Mouse (Mus musculus) monocyte, adult 2 months (primary cell): ENCODE data around the gene Olfr466.

ENCODE experiments used
- DNase-seq, 2 experiments: peaks; one replicate each; pipeline ENCODE4 v3.0.0; 2022; ENCODE audit warnings: low spot score in 2 of 2, low read depth in 1 of 2

The Olfr466 gene

GRCm38 (mm10) chr13:65149940-65150339 is at the start of gene Olfr466:
Gene Olfr466 (plus strand): TSS chr13:65150240.
- DNase-seq, result no peak

GRCm38 (mm10) chr13:65100678-65101077 is 49.4 kb upstream of the Olfr466 start:
- DNase-seq, result no peak

GRCm38 (mm10) chr13:65101232-65101631 is 48.8 kb upstream of the Olfr466 start:
- no peak for DNase-seq

GRCm38 (mm10) chr13:65111961-65112360 is 38.1 kb upstream of the Olfr466 start:
- peak; percentile 42 to 46 for DNase-seq

- peak; percentile 66 to 82 for DNase-seq
Observed at GRCm38 (mm10) chr13:65112459-65113110, 37.5 kb upstream of the Olfr466 start, which contains the start of gene Mfsd14b. Gene Mfsd14b (minus strand): TSS chr13:65112975.

- DNase-seq, result no peak
Observed at GRCm38 (mm10) chr13:65113239-65113638, 36.8 kb upstream of the Olfr466 start.

- no peak for DNase-seq
Observed at GRCm38 (mm10) chr13:65120984-65121383, 29.1 kb upstream of the Olfr466 start.

- DNase-seq, result peak in 1 of 2 experiments; percentile 17
Observed at GRCm38 (mm10) chr13:65122111-65122510, 27.9 kb upstream of the Olfr466 start.

- no peak for DNase-seq
Observed at GRCm38 (mm10) chr13:65127063-65127847, 22.8 kb upstream of the Olfr466 start.

- DNase-seq, result no peak
Observed at GRCm38 (mm10) chr13:65137789-65138188, 12.3 kb upstream of the Olfr466 start, which contains the start of gene Olfr465-ps1. Gene Olfr465-ps1 (plus strand): TSS chr13:65138089.

GRCm38 (mm10) chr13:65174102-65174501 is 24.1 kb downstream of the Olfr466 start:
- DNase-seq, result no peak

- no peak for DNase-seq
Observed at GRCm38 (mm10) chr13:65175734-65176471, 25.9 kb downstream of the Olfr466 start.

- DNase-seq, result no peak
Observed at GRCm38 (mm10) chr13:65176472-65177091, 26.5 kb downstream of the Olfr466 start.

GRCm38 (mm10) chr13:65200667-65201066 is 50.6 kb downstream of the Olfr466 start:
- DNase-seq, result no peak
